Mouse (Mus musculus): ENCODE measurements around the gene Gata1. TPM values are rescaled to one million over a fixed set of nuclear protein-coding genes. Genes with fewer than 3 reads are reported as not detected.

Gene Gata1
- total RNA-seq, 1 experiment: 1.1 TPM

Other genes with a start within 250 kb of the Gata1 start
- gene Praf2, start 249.6 kb downstream of the Gata1 start, total RNA-seq (2012; rRNA removed): 41.9 and 48.0 TPM in 2 replicates
- 15.8 and 22.9 TPM in 2 replicates for gene Ccdc120, start 227.2 kb downstream of the Gata1 start, total RNA-seq (2012; rRNA removed)
- gene Tfe3, start 215.5 kb downstream of the Gata1 start, total RNA-seq (2012; rRNA removed): 32.3 and 45.8 TPM in 2 replicates
- 14.9 and 22.6 TPM in 2 replicates for gene Gripap1, start 188.3 kb downstream of the Gata1 start, total RNA-seq (2012; rRNA removed)
- 3.1 and 5.4 TPM in 2 replicates for gene Kcnd1, start 155.8 kb downstream of the Gata1 start, total RNA-seq (2012; rRNA removed)
- gene Otud5, start 136.7 kb downstream of the Gata1 start, total RNA-seq (2012; rRNA removed): 65.3 and 71.0 TPM in 2 replicates
- gene Pim2, start 99.8 kb downstream of the Gata1 start, total RNA-seq (2012; rRNA removed): 17.2 and 20.8 TPM in 2 replicates
- 38.3 and 51.2 TPM in 2 replicates for gene Slc35a2, start 94.0 kb downstream of the Gata1 start, total RNA-seq (2012; rRNA removed)
- gene Pqbp1, start 78.8 kb downstream of the Gata1 start, total RNA-seq (2012; rRNA removed): 47.3 and 69.9 TPM in 2 replicates
- gene Timm17b, start 78.7 kb downstream of the Gata1 start, total RNA-seq (2012; rRNA removed): 39.2 and 58.5 TPM in 2 replicates
- not detected in 2 replicates for gene Gm10491, start 70.2 kb downstream of the Gata1 start, total RNA-seq (2012; rRNA removed)
- not detected in 2 replicates for gene Gm10490, start 68.5 kb downstream of the Gata1 start, total RNA-seq (2012; rRNA removed)
- 10.5 and 25.2 TPM in 2 replicates for gene Pcsk1n, start 58.2 kb downstream of the Gata1 start, total RNA-seq (2012; rRNA removed)
- gene Eras, start 49.5 kb downstream of the Gata1 start, total RNA-seq (2012; rRNA removed): 60.6 and 60.8 TPM in 2 replicates
- gene Hdac6, start 30.2 kb downstream of the Gata1 start, total RNA-seq (2012; rRNA removed): 54.6 and 98.5 TPM in 2 replicates
- gene Glod5, start 40.4 kb upstream of the Gata1 start, total RNA-seq (2012; rRNA removed): 4.6 and 6.2 TPM in 2 replicates
- 26.9 and 42.6 TPM in 2 replicates for gene Suv39h1, start 96.7 kb upstream of the Gata1 start, total RNA-seq (2012; rRNA removed)
- gene Was, start 112.4 kb upstream of the Gata1 start, total RNA-seq (2012; rRNA removed): 2.0 and 3.5 TPM in 2 replicates
- 17.1 and 25.7 TPM in 2 replicates for gene Wdr13, start 154.8 kb upstream of the Gata1 start, total RNA-seq (2012; rRNA removed)
- gene Rbm3, start 167.8 kb upstream of the Gata1 start, total RNA-seq (2012; rRNA removed): 312 and 423 TPM in 2 replicates
- gene Tbc1d25, start 198.1 kb upstream of the Gata1 start, total RNA-seq (2012; rRNA removed): 10.5 and 13.7 TPM in 2 replicates
- 85.5 and 85.8 TPM in 2 replicates for gene Ebp, start 215.4 kb upstream of the Gata1 start, total RNA-seq (2012; rRNA removed)
- 59.0 and 96.5 TPM in 2 replicates for gene Porcn, start 228.5 kb upstream of the Gata1 start, total RNA-seq (2012; rRNA removed)